Mouse (Mus musculus) testis, postnatal 14 days (tissue): Measurements from ENCODE around the gene Ccdc78.
"Not testable (repeated sequence)": the region's sequence is repeated elsewhere in the genome, so short reads cannot be mapped to it uniquely, and the experiment has no call there.

Source experiments
- DNase-seq: peaks from one replicate; pipeline ENCODE4 v3.0.0; 2021; ENCODE audit warnings: low spot score

The Ccdc78 gene

DNA sequence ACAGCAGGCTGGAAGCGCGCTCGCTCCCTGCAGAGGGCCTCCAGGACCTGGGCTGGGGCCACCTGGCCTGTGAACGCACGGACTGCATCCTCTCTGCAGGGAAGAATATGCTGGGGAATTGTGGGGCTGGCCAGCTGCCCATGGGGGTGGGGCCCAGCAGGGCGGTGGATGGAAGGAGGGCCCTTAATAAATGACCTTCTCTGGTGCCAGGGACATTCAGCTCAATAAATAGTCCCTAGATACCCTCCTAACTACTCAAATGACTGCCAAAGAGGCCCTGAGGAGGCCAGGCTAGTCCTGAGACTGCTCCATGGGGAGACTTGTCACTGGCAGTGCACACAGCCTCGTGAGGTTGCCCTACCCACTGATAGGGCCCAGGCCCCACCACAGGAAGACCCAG is 3.3 kb upstream of the Ccdc78 start:
- no peak for DNase-seq

DNA sequence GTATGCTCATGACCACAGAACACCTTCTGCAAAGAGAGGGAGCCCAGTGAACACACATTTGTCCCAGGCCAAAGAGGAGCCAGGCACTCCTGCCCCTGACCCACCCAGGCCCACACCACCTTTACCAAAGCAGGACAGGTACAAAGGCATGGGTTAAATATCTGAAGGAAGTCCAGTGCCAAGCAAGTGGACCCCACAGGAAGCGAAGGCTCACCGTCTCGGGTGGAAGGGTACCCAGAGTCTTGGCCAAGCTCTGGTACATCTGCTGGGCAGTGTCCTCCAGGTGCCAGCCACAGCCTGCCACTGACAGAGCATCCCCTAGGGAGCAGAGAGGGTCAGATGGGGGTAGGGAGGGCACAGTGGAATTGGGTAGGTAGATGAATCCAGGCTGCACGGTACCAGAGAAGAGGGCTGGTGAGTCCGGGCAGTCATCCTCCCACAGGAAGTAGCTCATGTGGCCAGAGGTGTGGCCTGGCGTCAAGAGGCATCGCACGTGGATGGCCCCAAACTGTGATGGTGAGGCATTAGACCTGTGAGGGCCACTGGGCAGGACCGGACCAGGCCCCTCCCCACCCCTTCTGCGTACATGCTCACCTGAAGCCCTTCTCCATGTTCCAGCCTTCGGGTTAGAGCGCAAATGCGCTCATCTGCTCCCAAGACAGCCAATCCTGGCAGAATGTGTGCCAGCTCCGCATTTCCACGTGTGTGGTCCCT is 2.4 kb upstream of the Ccdc78 start:
- DNase-seq, result no peak

GRCm38 (mm10) chr17:25785281-25785745 is 1.1 kb upstream of the Ccdc78 start, which contains the start of gene Haghl:
Gene Haghl (minus strand): TSS chr17:25785673.
- DNase-seq, result peak; percentile 89

GRCm38 (mm10) chr17:25786781-25787504 is 563 bp downstream of the Ccdc78 start:
- no peak for DNase-seq

DNA sequence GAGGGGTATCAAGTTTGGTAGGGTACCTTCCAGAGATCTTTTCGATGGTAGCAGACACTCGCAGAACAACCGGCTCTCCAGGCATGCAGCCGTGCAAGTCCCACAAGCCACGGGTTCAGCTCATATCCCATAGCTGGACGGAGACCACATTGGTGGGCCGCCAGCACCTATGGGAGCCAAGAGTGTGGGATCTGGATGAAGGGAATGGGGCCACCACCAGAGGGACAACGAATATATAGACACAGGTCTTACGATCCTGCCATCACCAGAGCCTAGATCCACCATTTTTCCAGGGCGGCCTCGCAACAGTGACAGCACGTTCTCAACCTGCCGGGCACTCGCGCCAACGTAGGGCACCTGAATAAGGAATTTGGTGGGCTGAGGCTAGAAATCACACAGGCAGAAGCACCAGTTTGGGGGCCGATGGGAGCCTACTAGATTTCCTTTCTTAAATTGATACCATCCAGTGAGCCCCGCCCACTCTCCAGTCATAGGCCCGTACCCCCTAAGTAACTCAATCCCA is 5.0 kb downstream of the Ccdc78 start:
- DNase-seq, result no peak

GRCm38 (mm10) chr17:25791843-25792527 is 5.6 kb downstream of the Ccdc78 start:
- DNase-seq, result peak; percentile 82

DNA sequence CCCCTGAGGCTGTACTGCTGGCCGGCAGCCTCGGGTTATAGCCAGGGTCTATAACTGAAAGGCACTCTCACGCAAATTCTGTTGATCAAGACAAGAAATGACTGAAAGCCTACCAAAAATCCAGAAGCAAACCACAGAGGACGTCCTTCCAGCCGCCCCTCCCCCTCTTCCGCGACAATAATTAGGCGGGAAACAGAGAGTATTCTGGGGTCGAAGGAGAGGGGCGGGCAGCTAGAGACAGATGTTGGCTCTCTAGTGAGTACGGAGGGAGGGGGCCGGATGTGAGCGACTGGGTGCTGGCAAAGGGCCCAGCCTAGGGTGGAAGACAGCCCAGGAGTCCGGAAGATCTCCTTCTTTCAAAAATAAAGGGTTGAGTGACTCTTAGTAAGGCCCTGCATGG is 6.2 kb downstream of the Ccdc78 start, which contains the start of gene Fam173a:
Gene Fam173a, minus strand, starts transcription at position 287 of the 400 bp plus-strand sequence.
- DNase-seq, result peak; percentile 63

DNA sequence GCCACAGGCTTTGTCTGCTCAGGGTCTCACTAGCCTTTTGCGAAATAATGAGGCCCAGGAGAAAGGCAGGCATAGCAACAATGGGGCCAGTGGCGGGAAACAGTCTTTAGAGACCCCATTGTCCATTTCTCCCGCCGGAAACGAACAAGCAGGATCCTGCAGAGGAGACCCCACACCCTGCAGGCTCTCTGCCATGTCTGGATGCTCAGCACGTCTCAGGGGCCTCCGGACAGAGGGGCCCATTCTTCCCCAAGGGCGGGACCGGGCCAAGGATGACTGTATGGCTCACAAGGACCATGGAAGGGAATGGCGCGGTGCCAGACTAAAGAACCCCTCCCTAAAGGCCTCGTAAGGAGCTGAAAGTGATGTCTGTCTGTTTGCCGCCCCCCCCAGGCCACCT is 7.8 kb downstream of the Ccdc78 start:
- DNase-seq, result no peak

- DNase-seq, result no peak
Observed at GRCm38 (mm10) chr17:25794998-25795397, 8.6 kb downstream of the Ccdc78 start.

DNA sequence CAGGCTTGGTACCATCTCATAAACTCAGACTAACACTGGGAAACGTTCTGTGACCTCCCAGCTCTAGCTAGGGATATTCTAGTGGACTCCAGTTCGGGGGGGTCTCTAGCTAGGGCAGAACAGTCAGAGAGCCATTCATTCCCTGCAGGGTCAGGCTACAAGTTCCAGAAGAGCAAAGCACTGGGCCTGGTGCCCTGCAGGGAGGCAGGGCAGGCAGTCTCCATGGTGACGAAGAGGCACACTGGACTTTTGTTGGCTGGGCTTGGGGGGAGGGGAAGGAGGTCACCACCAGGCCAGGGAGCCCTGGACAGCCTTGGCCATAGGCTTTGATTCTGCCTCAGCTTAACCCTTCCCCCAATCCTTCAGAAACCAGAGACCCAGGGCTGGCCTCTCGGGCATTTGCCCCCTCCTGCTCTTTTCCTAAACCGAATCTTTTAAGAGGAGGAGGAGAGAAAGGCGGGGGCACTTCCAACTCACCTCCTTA is 9.3 kb downstream of the Ccdc78 start, which contains the start of gene AC134908.4:
Gene AC134908.4, minus strand, starts transcription at position 51 of the 484 bp plus-strand sequence.
- no peak for DNase-seq

- no peak for DNase-seq
Observed at GRCm38 (mm10) chr17:25796211-25796771, 9.9 kb downstream of the Ccdc78 start.

GRCm38 (mm10) chr17:25796951-25797369 is 10.6 kb downstream of the Ccdc78 start, which contains the start of gene Metrn:
Gene Metrn (minus strand): TSS chr17:25797136.
- DNase-seq, result peak; percentile 89

DNA sequence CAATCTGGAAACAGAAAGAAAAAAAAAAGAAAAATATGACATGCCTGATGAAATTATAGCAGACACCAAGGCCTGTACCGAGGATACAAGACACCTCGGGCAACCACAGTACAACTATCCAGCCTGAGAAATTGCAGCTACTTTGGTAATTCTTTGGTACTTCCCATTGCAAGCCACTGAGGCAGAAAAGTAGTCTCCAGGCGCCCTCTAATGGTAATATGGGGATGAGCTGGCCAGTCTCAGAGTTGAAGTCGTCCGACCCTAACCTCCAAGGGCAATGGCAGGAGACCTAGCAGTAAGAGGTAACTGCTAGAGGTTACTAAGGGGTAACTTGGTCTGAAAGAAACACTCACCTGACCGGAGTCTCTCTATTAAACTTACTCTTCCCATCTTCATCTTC is 14.6 kb downstream of the Ccdc78 start:
- DNase-seq, result no peak

DNA sequence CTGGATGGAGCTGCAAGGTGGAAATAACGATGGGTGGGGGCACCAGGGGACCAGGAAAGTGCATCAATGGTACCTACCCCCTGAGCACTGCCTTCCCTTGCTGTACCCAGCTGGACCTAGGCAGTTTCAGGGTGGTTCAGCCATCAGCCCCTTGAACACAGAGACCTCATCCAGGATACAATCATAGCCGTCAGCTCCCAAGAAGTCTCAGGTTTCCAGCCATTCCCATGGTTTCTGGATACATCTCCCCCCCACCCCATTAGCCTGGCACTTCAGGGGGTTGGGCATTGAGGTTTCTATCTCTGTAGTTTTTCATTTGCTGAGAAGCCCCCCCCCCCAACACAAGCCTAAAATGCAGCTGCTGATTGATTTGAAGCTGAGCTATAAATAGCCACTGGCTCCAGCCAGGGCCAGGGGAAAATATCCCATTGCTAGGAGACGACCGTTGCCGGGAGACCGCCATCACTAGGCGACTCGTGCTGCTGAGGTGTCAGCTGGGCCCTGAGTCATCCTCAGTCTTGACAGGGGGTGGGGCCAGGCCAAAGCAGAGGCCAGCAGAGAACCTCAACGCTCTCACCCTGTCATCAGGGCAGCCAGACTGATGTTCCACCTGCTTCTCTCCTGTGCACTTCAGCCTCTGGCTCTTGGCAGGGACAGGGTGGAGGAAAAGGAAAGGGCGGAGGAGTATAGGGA is 16.6 kb downstream of the Ccdc78 start:
- no peak for DNase-seq

- no peak for DNase-seq
Observed at GRCm38 (mm10) chr17:25806507-25806906, 20.1 kb downstream of the Ccdc78 start.

GRCm38 (mm10) chr17:25807452-25807851 is 21.1 kb downstream of the Ccdc78 start:
- DNase-seq, result not testable (repeated sequence)

GRCm38 (mm10) chr17:25808028-25808427 is 21.6 kb downstream of the Ccdc78 start:
- DNase-seq, result no peak

DNA sequence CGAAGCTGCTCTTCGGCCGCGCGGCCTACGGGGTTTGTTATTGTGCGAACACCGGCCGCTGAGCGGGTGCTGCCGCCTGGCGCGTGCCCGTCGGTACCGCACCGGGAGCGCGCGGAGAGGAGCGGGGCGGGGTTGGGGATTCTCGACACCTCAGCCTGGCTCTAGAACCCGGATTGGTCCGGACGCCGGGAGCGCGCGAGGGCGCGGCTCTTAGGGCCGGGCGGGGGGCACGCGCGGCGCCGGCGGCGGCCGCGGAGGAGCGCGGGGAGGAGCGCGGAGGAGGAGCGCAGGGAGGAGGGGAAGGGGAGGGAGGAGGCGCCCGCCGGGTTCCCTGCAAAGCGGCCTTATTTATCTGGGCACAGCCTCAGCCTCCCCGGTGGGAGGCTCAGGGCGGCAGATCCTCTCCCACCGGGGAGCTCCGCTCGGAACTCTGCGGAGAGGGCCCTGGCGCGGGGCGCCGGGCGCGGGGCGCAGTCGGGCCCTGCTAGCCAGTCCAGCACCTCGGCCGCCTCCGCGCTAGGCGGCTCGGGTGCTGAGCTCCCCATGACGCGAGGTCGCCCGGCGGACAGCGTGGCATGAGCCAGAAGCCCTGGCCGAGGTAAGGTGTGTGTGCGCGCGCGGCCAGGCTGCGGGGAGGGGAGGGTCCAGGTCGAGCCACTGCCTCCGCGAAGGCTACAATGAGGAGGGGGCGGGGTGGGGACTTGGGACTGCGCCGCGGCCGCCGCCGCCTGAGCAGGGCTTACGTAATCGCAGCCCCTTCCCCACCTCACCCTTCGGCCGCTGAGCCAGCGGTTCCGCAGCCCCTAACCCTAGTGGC is 22.6 kb downstream of the Ccdc78 start, which contains the start of gene Fbxl16:
Gene Fbxl16, plus strand, starts transcription at position 297 of the 817 bp plus-strand sequence.
- DNase-seq, result peak; percentile 70

DNA sequence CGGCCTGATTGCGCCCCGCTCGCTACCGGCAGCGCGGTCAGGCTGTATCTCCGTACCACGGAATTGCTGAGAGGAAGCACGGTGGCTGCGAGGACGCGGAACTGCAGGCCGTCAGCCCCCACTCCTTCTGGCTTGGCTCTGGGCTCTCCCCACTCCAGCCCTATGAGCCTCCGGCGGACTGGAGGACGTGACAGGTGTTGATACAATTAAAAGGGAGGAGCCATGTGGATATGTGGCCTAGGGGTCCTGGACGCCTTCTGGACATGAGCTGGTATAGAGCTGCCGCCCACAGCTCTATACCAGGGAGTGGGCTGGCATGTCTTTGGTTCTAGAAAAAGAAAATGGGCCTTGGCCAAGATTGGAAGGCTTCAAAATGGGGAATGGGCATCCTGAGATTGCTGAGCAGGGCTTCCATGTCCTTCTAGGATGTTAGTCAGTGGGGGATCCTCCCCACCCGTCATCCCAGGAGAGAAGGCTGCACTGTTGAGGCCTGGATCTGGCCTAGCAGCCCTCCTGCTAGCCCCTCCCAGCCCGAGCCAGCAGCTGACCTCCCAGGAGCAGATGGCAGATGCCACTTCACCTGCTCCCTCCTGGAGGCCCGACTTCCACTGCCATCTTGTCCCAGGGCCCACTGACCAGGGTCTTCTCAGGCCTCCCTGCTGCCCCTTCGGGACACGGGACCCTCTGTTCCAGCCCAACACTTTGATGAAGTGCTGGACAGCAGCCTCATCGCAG is 23.4 kb downstream of the Ccdc78 start:
- DNase-seq, result no peak
